Mouse (Mus musculus) right cerebral cortex, postnatal 4 days (tissue): ENCODE results near the gene Timm13.

Experiments used
- DNase-seq: peaks from one replicate; pipeline ENCODE4 v3.0.0-alpha.2; 2022

Gene Timm13

DNA sequence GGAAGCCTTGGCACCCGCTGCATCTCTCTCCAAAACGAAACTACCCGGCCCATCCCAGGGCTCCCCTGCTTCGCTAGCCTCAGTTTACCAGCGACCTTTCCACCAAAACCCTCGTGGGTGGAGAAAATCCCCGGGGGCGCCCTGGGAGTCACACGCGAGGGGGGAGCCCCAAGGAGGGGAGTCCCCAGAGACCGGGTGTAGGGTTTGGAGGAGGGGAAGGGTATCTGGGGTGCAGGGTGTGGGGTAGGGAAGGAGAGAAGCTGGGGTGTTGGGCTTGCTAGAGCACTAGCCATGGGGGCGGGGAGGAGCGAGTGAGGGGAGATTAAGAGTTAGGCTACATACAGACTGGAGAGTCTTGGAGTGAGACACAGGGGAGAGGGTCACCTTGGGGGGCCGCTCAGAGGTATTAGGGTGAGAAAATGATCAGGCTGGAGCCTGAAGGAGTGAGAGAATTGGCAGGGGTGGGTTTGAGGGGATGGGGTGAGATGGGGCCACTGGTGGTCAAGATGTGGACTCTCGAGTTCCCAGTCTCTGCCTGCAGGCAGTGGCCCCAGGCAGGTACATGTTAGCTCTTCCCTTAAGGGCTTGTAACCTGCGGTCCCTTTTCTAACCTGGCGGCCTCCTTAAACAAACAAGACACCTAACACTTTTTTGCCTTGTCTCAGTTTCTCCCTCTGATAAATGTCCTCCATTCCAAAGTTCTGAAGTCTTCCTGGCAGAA is 32.1 kb upstream of the Timm13 start:
- no peak for DNase-seq

GRCm38 (mm10) chr10:80932206-80932605 is 31.4 kb upstream of the Timm13 start:
- DNase-seq: peak; percentile 59

DNA sequence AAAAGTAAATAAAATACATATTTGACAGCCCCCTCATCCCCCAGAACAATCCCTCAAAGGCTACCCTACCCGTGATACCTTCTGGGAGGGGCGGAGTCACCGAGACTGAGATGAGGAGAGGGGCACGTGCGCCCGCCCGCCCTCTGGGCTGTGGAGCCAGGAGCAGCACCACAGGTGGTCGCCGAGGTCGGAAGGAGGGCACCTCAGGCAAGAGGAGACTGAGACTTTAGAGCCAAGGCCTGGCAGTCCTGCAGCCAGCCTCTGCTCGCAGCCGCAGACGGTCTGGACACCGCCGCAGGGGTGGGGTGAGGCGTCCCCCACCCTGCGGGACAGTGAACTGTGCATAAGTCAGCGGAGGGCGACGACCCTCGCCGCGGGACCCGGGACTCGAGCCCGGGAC is 30.9 kb upstream of the Timm13 start:
- DNase-seq: no peak

GRCm38 (mm10) chr10:80931153-80931671 is 30.4 kb upstream of the Timm13 start:
- no peak for DNase-seq

GRCm38 (mm10) chr10:80930361-80931152 is 29.8 kb upstream of the Timm13 start:
- DNase-seq: no peak

- peak; percentile 97 for DNase-seq
Observed at GRCm38 (mm10) chr10:80929299-80930226, 28.8 kb upstream of the Timm13 start, which contains the start of gene Gadd45b. TSS of gene Gadd45b (plus strand) at chr10:80930073.

DNA sequence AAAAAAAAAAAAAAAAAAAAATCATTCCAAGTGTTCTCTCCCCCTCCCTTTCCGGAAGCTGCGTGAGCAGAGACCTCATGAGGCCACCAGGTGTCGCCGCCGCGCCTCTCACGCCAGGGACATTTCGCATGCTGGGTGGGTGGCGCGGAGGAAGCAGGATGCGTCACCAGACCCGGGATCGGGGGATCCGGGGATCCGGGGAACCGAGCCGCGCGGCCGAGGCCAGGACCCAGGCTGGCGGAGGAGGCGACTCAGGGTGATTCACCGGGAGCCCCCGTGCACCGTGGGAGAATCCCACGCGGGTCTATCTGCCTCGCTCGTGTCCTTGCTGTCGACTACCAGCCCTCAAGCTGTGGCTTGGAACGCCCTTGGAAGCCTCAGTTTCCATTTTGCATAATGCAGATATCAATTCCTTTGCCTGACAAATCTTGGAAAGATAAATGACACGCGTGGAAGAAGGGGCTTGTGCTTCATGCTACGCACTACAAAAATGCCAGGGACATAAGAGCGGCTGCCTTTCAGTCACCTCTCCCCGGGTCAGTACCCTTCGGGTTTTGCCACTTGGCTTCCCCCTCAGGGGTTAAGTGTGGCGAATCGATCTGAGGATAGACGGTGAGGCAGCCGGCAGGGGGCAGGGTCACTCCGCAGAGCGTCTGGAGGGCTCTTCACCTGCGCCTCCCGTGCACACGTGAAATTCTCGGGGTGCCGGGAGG is 28.0 kb upstream of the Timm13 start:
- peak; percentile 94 for DNase-seq

DNA sequence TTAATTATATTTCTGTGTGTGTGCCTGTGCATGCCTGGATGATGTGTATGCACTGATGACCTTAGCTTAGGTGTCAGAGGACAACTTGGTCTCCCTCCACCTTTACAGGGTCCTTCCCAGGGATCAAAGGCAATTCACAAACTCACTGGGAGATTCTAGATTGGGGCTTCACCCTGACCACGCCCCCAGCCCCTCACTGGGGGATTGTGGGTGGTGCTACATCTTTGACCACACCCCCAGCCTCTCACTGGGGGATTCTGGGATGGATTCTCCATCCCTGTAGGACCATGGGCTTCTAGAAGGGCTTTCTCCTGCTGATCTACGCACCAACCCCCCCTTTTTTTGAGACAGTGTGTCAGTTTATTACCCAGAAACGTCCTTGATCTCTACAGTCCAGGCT is 24.7 kb upstream of the Timm13 start:
- DNase-seq: no peak

DNA sequence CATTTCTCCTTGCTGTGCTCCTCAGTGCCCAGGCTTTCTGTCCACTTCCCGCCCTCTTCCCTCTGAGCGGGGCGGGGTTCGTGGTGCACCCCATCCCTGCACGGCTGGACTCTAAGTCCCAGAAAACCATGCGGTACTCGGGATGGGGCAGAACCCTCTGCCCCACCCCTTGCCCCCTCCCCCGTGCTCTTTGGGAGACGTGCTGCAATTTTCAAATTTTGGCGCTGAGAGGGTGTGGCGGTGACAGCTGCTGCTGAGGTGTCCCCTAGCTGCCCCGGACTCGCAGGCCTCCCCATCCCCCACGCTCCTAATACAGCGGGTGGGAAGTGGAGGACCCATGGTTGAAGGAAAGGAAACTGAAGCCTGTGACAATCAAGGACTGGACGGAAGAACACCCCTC is 21.2 kb upstream of the Timm13 start:
- DNase-seq: no peak

DNA sequence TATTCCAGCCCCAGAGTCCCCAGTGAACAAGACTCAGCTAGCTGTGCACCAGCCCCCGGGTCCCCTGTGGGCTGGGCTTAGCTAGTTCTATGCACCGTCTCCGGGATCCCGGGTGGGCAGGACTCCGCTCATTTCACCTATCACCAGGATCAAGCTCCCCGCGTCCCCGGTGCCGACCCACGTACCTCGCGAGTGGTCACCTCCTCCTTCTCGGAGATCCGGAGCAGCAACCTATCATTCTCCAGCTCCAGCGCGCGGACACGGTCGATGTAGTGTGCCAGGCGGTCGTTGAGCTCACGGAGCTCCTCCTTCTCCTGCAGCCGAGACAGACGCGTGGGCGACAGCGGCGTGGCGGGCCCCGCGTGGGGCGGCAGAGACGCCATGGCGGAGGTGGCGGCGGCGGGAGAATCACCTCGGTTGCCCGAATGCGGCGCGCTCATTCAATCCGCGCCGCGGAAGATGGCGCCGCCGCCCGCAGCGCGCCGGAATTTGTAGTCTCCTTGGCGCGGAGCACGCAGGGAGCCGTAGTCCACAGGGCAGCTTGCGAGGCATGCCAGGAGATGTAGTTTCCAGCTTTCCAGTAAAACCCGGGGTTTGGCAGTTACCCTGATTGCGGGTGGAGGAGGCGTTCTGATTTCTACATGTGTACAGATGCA is 17.1 kb upstream of the Timm13 start, which contains the start of gene Lmnb2:
Lmnb2 (minus strand) TSS at position 467 of the 656 bp plus-strand sequence.
- DNase-seq: peak; percentile 79

GRCm38 (mm10) chr10:80917336-80917778 is 16.6 kb upstream of the Timm13 start:
- DNase-seq: peak; percentile 35

DNA sequence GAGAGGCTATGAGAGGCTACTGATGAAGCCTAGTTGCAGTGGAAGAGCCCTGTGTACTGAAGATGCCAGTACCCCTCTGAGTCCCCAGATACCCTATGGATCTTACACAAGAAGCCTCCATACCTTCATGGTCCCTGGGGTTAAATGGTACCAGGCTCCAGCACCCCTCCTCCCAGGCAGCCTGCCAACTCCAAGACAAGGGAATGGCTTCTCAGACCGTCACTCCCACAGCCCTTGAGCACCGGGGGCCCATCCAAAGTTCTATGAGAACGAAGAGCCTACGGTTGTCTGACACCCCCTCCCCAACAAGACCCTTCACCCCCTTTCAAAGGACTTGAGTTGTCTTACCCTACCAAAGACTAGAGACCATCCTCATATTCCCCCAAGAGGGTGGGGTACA is 15.0 kb upstream of the Timm13 start:
- DNase-seq: peak; percentile 7

DNA sequence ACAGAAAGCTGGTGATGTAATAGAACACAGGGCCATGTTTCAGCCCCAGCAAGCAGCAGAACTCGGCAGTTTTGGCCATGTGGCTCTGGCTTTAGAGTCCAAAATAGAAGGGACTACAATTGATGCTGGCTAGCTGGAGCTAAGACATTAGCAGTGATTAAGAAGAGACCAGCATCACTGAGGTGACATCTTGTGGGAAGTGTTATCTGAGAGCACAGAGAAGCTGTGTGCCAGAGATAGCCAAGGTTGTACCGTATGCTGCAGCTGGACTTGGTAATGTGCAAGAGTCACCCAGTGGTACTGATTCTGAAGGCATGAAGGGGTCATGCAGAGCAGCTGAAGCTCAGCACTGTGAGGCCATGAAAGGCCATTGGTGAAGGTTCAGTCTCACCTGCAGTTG is 14.5 kb upstream of the Timm13 start:
- DNase-seq: no peak

GRCm38 (mm10) chr10:80914253-80914656 is 13.5 kb upstream of the Timm13 start:
- DNase-seq: no peak

DNA sequence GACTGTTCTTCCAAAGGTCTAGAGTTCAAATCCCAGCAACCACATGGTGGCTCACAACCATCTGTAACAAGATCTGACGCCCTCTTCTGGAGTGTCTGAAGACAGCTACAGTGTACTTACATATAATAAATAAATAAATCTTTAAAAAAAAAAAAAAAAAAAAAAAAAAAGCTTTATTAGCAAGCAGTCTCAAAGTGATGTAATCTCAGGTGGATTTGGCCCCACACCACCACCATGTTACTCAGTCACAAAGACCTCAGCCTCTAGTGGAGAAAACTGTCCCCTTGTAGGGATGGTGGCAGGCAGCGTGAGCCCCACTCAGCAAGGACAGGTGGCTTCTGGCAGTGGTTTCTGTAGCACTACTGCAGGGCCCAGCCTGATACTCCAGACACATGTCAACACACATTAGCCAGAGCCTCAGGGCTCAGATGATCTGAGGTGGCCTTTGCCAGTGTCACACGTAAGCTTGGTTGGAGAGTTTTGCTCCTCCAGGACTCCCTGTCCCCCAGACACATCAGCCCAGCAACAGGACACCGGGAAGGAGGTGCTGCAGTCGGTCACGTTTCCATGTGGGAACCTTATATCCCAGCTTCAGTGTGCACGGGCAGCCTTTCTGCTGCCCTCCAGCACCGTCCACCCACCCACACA is 12.7 kb upstream of the Timm13 start:
- DNase-seq: no peak

- no peak for DNase-seq
Observed at GRCm38 (mm10) chr10:80911891-80912290, 11.1 kb upstream of the Timm13 start.

- no peak for DNase-seq
Observed at GRCm38 (mm10) chr10:80911354-80911753, 10.6 kb upstream of the Timm13 start.

GRCm38 (mm10) chr10:80909375-80910162 is 8.8 kb upstream of the Timm13 start:
- DNase-seq: no peak

GRCm38 (mm10) chr10:80904709-80905108 is 3.9 kb upstream of the Timm13 start:
- no peak for DNase-seq
